Mouse (Mus musculus): Measurements from ENCODE around the gene Dscaml1. TPM values are rescaled to one million over a fixed set of nuclear protein-coding genes. Genes with fewer than 3 reads are reported as not detected.

Dscaml1 gene
- polyA plus RNA-seq, 1 experiment from 2014 or later: 0.24 TPM

DNA sequence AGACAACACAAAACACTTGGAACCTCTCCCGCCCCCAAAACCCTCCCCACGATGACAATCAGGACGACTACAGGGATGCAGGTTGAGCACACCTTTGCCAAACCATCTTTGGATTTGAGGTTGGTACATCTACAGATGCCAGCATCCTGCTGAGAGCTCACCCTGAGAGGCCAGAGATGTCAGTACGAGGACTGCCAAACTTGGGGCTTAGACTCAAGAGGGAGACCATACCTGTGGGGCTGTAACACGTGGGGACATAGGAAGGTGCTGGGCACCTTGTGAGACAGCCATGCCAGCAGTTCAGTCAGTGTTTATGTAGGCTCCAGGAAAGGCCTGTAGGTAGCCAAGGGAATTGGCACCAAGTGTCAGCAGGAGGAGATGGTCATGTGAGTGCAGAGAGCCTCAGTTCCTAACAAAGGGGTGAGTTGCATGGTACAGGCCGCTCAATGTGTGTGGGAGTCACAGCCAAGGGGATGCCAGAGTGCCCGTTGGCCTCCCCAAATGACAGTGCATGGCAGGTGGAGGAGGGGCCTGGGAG lies 3.6 kb upstream of the Dscaml1 start:
- no peak overlapping the region for H3K4me2 ChIP-seq (ENCODE audit: low read length)
- no peaks in the 10 kb centered on the region for H3K27me3 ChIP-seq (ENCODE audit: insufficient read depth, low read length)
- H3K9ac ChIP-seq (ENCODE audit: low read depth, low read length): no peak overlapping the region
- H3K27ac ChIP-seq: no peak overlapping the region
- 70% methylated on average over 7 of the region's 7 CpGs for WGBS
- H3K36me3 ChIP-seq (ENCODE audit: insufficient read depth, low read length): no peaks in the 10 kb centered on the region
- H3K4me1 ChIP-seq (replicated peaks; ENCODE audit: insufficient read depth, low read length): no peaks in the 10 kb centered on the region
- no peak for TF ChIP-seq CTCF (IDR thresholded peaks at IDR 0.05; ENCODE audit: low read depth)
- ATAC-seq (replicated peaks; ENCODE audit: low FRiP score, low read depth) (no peak), DNase-seq (ENCODE audit: low spot score) (no peak)
- no peak overlapping the region for H3K4me3 ChIP-seq (replicated peaks; ENCODE audit: low read depth, low read length)
- no peaks in the 10 kb centered on the region for H3K9me3 ChIP-seq (replicated peaks; ENCODE audit: low read length)

DNA sequence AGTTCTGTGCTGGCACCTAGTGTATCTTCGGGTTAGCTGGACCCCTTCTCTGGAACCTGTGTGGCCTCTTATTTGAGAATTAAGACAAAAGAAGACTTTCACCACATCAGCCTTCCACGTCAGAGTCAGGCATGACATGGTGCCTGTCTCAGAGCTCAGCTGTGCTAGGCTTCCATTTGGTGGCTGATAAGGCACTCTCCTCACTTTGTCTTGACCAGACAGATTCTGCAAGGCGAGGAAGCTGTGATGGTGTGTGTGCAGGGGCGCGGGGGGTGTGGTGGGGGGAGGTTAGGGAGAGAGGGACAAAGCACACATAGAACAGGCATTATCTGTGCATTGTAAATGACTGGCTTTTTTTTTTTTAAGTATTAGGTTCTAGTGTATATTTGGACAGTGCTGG lies 3.0 kb downstream of the Dscaml1 start:
- DNase-seq (ENCODE audit: low spot score): no peak
- H3K4me3 ChIP-seq (replicated peaks; ENCODE audit: low read depth, low read length): no peak overlapping the region
- no peak overlapping the region for H3K27ac ChIP-seq
- no peak overlapping the region for H3K9ac ChIP-seq (ENCODE audit: low read depth, low read length)
- peaks cover 9% of the 10 kb centered on the region for H3K4me1 ChIP-seq (replicated peaks; ENCODE audit: insufficient read depth, low read length)
- H3K36me3 ChIP-seq (ENCODE audit: insufficient read depth, low read length): no peaks in the 10 kb centered on the region
- H3K4me2 ChIP-seq (ENCODE audit: low read length): no peak overlapping the region
- no peak for TF ChIP-seq CTCF (IDR thresholded peaks at IDR 0.05; ENCODE audit: low read depth)
- no peaks in the 10 kb centered on the region for H3K9me3 ChIP-seq (replicated peaks; ENCODE audit: low read length)
- ATAC-seq (replicated peaks; ENCODE audit: low FRiP score, low read depth): no peak
- H3K27me3 ChIP-seq (ENCODE audit: insufficient read depth, low read length): peaks cover 43% of the 10 kb centered on the region
- WGBS: 32% methylated on average over 5 of the region's 5 CpGs

DNA sequence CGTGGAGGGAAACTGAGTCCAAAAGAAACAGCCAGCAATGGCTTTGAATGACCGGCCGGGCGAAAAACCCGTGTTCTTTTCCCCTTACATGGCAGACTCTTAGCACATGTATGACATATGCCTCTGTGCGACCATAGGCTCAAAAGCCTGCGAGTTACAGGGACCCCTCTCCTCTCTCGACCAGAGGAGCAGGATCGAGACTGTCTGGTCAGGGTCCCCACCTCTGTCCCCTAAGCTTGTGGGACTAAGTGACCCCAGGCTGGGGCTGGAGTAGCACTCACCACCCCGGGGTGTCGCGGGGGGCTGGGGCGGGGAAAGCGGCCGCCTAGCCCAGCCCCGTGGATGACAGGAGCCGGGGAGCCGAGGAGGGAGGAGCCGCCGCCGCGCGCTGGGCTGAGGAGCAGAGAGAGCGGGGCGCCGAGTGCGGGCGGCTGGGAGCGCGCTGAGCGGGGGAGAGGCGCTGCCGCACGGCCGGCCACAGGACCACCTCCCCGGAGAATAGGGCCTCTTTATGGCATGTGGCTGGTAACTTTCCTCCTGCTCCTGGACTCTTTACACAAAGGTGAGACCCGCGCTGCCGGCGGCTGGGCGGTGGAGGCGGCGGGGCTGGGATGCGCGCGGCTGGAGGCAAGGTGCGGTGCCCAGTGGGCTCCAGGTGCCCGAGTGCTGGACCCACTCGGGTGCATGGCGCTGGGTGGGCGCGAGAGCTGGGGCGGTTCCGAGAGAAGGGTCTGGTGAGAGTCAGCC lies 3.7 kb downstream of the Dscaml1 start:
- WGBS: 2% methylated on average over 50 of the region's 54 CpGs
- no peak for TF ChIP-seq CTCF (IDR thresholded peaks at IDR 0.05; ENCODE audit: low read depth)
- Histone ChIP-seq H3K9me3 (replicated peaks; ENCODE audit: low read length) (no peaks in the 10 kb centered on the region), H3K9ac (ENCODE audit: low read depth, low read length) (0 out of 2 replicates have a peak overlapping the region, but pooled peaks have one; percentile 31), H3K36me3 (ENCODE audit: insufficient read depth, low read length) (no peaks in the 10 kb centered on the region), H3K4me1 (replicated peaks; ENCODE audit: insufficient read depth, low read length) (peaks cover 9% of the 10 kb centered on the region), H3K4me2 (ENCODE audit: low read length) (peak overlapping the region; percentile 53), H3K27me3 (ENCODE audit: insufficient read depth, low read length) (peaks cover 43% of the 10 kb centered on the region), H3K27ac (no peak overlapping the region), H3K4me3 (replicated peaks; ENCODE audit: low read depth, low read length) (peak overlapping the region; percentile 26)
- no peak for DNase-seq (ENCODE audit: low spot score)
- 0 out of 2 replicates have a peak, but pooled peaks have one; percentile 25 for ATAC-seq (replicated peaks; ENCODE audit: low FRiP score, low read depth)

DNA sequence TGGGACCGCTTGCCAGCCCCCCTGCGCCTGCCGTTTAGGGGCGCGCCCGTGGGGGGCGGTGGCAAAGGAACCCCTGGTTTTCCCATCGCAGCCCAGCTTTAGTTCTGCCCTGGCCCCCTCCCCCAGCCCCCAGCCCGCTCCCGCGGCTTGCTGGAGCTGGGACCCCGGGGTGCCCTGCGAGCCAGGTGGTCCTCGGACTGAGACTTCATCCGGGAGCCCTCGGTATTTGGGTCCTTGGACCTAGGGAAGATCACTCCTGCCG lies 4.2 kb downstream of the Dscaml1 start:
- no peak overlapping the region for H3K27ac ChIP-seq
- TF ChIP-seq CTCF (IDR thresholded peaks at IDR 0.05; ENCODE audit: low read depth): no peak
- H3K36me3 ChIP-seq (ENCODE audit: insufficient read depth, low read length): no peaks in the 10 kb centered on the region
- DNase-seq (ENCODE audit: low spot score) (no peak), ATAC-seq (replicated peaks; ENCODE audit: low FRiP score, low read depth) (no peak)
- peak overlapping the region; percentile 26 for H3K4me3 ChIP-seq (replicated peaks; ENCODE audit: low read depth, low read length)
- peaks cover 43% of the 10 kb centered on the region for H3K27me3 ChIP-seq (ENCODE audit: insufficient read depth, low read length)
- WGBS: 2% methylated on average over 13 of the region's 17 CpGs
- no peaks in the 10 kb centered on the region for H3K9me3 ChIP-seq (replicated peaks; ENCODE audit: low read length)
- peaks cover 9% of the 10 kb centered on the region for H3K4me1 ChIP-seq (replicated peaks; ENCODE audit: insufficient read depth, low read length)
- peak overlapping the region; percentile 53 for H3K4me2 ChIP-seq (ENCODE audit: low read length)
- peak overlapping the region; percentile 31; the same call in 1 of the 2 replicates for H3K9ac ChIP-seq (ENCODE audit: low read depth, low read length)

DNA sequence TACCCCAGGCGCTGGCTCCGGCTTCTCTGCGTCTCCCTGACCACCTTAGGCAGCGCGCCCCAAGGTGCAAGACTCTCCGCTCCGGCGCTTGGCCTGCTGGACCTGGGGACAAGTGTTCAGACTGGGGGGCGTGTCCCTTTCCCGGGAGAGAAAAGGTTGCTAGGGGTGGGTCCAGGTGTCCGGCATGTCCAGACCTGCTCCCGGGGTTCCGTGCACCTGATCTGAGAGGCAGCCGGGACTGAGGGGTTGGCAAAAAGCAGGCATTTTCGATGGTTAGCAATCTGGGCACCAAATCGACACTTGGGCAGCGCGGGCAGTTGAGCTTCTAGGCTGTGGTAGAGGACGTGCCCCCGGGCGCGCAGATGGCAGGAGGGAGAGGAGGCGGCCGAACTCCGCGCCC lies 4.7 kb downstream of the Dscaml1 start:
- ATAC-seq (replicated peaks; ENCODE audit: low FRiP score, low read depth): 0 out of 2 replicates have a peak, but pooled peaks have one; percentile 36
- H3K9me3 ChIP-seq (replicated peaks; ENCODE audit: low read length): no peaks in the 10 kb centered on the region
- no peak for DNase-seq (ENCODE audit: low spot score)
- no peaks in the 10 kb centered on the region for H3K36me3 ChIP-seq (ENCODE audit: insufficient read depth, low read length)
- 1% methylated on average over 26 of the region's 26 CpGs for WGBS
- no peak overlapping the region for H3K9ac ChIP-seq (ENCODE audit: low read depth, low read length)
- peak overlapping the region; percentile 26 for H3K4me3 ChIP-seq (replicated peaks; ENCODE audit: low read depth, low read length)
- H3K4me1 ChIP-seq (replicated peaks; ENCODE audit: insufficient read depth, low read length): peaks cover 9% of the 10 kb centered on the region
- H3K4me2 ChIP-seq (ENCODE audit: low read length): peak overlapping the region; percentile 53
- H3K27me3 ChIP-seq (ENCODE audit: insufficient read depth, low read length): peaks cover 43% of the 10 kb centered on the region
- no peak for TF ChIP-seq CTCF (IDR thresholded peaks at IDR 0.05; ENCODE audit: low read depth)
- H3K27ac ChIP-seq: no peak overlapping the region

DNA sequence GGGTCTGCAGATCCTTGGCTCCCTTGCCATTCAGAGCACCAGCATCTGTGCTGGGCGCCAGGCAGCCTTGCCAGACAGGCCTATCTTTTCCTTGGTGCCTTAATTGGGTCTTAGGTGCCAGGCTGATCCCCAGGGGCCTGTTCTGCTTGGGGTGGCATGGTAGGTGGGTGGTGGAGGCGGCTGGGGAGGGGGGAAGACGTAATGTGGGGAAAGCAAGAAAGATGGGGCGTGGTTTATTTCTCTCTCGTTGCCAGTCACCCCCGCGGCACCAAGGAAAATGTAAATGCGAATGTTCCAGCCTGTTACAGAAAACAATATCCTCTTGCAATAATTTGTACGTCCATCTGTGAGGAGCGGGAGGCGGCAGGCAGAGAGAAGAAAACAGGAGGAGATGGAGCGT lies 6.2 kb downstream of the Dscaml1 start:
- H3K4me2 ChIP-seq (ENCODE audit: low read length): no peak overlapping the region
- H3K4me1 ChIP-seq (replicated peaks; ENCODE audit: insufficient read depth, low read length): peaks cover 9% of the 10 kb centered on the region
- peaks cover 43% of the 10 kb centered on the region for H3K27me3 ChIP-seq (ENCODE audit: insufficient read depth, low read length)
- H3K9ac ChIP-seq (ENCODE audit: low read depth, low read length): no peak overlapping the region
- ATAC-seq (replicated peaks; ENCODE audit: low FRiP score, low read depth) (no peak), DNase-seq (ENCODE audit: low spot score) (no peak)
- no peaks in the 10 kb centered on the region for H3K36me3 ChIP-seq (ENCODE audit: insufficient read depth, low read length)
- H3K9me3 ChIP-seq (replicated peaks; ENCODE audit: low read length): no peaks in the 10 kb centered on the region
- no peak overlapping the region for H3K4me3 ChIP-seq (replicated peaks; ENCODE audit: low read depth, low read length)
- no peak overlapping the region for H3K27ac ChIP-seq
- WGBS: 75% methylated on average over 12 of the region's 12 CpGs
- no peak for TF ChIP-seq CTCF (IDR thresholded peaks at IDR 0.05; ENCODE audit: low read depth)
